Mouse (Mus musculus): ENCODE measurements around the gene Lrp2. TPM values are rescaled to one million over a fixed set of nuclear protein-coding genes. Genes with fewer than 3 reads are reported as not detected.

Gene Lrp2
- polyA plus RNA-seq, 1 experiment: 13.6 TPM

DNA sequence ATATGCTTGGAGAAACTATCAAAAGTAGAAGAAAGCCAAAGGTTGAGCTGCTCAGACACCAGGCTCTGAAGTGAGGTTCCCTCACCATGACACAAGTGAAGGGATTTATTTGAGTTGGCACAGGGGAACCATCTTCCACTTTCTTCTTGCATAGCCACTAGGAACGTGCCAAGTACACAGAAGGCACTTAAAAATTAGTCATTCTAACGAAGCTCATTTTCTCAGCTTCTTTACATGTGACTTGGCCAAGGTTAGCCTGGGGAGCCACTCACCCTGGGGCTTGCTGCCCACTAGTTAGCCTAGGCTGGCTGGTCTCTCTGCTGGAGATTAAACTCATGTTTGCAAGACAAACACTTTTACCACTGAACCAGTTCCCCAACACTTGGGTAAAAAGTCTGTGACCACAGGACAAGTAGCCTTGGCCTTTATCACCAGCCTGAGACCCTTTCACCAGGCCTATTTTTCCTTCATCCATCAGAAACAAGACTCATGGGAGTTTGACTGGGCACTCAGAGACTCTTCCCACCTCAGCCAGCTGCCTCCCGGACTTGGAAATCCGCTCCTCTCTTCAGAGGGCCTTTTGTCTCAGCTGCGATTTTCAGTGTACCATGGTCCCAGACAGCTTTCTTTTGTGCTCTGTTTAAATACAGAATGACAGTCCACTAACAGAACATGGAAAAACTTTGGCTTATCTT lies 12.7 kb downstream of the Lrp2 start:
- no peak for TF ChIP-seq POLR2A (IDR thresholded peaks at IDR 0.05; ENCODE audit: borderline replicate concordance, extremely low read depth, low read depth, low read length)
- TF ChIP-seq CTCF (IDR thresholded peaks at IDR 0.05; ENCODE audit: insufficient read depth, low read length): no peak
- no peaks in the 10 kb centered on the region for H3K4me1 ChIP-seq (ENCODE audit: control insufficient read depth, insufficient read depth, low read length)
- no peak overlapping the region for H3K4me3 ChIP-seq (replicated peaks; ENCODE audit: extremely low read depth, low read depth, low read length)
- DNase-seq: peak; percentile 12
- WGBS: 73% methylated on average over 5 of the region's 5 CpGs

DNA sequence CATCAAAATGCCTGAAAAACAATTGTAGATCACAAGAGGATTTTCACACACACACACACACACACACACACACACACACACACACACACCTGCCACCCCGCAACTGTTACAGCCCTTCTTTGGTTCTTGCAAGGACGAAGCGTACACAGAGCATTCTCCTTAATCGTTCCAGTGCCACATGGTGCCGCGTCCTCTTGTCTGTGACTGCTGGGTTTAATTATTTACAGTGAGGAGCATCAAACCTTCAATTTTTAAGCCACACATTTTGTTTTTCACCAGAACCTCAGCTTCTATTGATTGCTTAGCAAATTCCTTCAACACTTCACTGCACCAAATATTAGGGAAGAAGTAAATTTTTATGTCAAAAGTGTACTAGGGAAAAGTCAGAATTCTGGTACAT lies 15.3 kb downstream of the Lrp2 start:
- no peaks in the 10 kb centered on the region for H3K4me1 ChIP-seq (ENCODE audit: control insufficient read depth, insufficient read depth, low read length)
- no peak overlapping the region for H3K4me3 ChIP-seq (replicated peaks; ENCODE audit: extremely low read depth, low read depth, low read length)
- TF ChIP-seq CTCF (IDR thresholded peaks at IDR 0.05; ENCODE audit: insufficient read depth, low read length) (no peak), POLR2A (IDR thresholded peaks at IDR 0.05; ENCODE audit: borderline replicate concordance, extremely low read depth, low read depth, low read length) (no peak)
- DNase-seq: no peak
- 81% methylated on average over 6 of the region's 6 CpGs for WGBS

DNA sequence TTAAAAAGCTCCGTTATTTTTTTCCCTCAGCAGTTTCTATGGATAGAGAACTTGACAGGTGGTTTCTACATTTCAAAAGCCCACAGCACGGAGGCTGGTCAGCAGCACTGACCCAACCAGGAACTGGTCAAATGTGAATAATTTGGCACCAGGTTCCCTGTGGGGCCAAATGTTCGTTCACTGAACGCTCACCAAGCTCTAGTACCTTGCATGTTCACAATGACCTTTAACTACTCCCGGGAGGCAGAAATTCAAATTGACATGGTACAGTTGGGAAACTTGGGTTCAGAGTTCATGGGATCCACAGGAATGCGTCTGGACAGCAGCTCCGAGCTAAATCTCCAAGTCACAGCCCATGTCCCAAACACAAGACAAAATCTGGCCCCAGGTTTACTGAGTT lies 19.6 kb downstream of the Lrp2 start:
- TF ChIP-seq POLR2A (IDR thresholded peaks at IDR 0.05; ENCODE audit: borderline replicate concordance, extremely low read depth, low read depth, low read length) (no peak), CTCF (IDR thresholded peaks at IDR 0.05; ENCODE audit: insufficient read depth, low read length) (no peak)
- DNase-seq: no peak
- Histone ChIP-seq H3K4me1 (ENCODE audit: control insufficient read depth, insufficient read depth, low read length) (no peaks in the 10 kb centered on the region), H3K4me3 (replicated peaks; ENCODE audit: extremely low read depth, low read depth, low read length) (no peak overlapping the region)
- WGBS: 73% methylated on average over 7 of the region's 7 CpGs

- H3K4me3 ChIP-seq (replicated peaks; ENCODE audit: extremely low read depth, low read depth, low read length): no peak overlapping the region
- DNase-seq: no peak
- WGBS: 61% methylated on average over 6 of the region's 6 CpGs
- no peaks in the 10 kb centered on the region for H3K4me1 ChIP-seq (ENCODE audit: control insufficient read depth, insufficient read depth, low read length)
- TF ChIP-seq POLR2A (IDR thresholded peaks at IDR 0.05; ENCODE audit: borderline replicate concordance, extremely low read depth, low read depth, low read length): no peak
- TF ChIP-seq CTCF (IDR thresholded peaks at IDR 0.05; ENCODE audit: insufficient read depth, low read length): no peak
Observed at GRCm38 (mm10) chr2:69563492-69563891, 22.4 kb downstream of the Lrp2 start.

- TF ChIP-seq POLR2A (IDR thresholded peaks at IDR 0.05; ENCODE audit: borderline replicate concordance, extremely low read depth, low read depth, low read length) (no peak), CTCF (IDR thresholded peaks at IDR 0.05; ENCODE audit: insufficient read depth, low read length) (no peak)
- no peak for DNase-seq
- Histone ChIP-seq H3K4me1 (ENCODE audit: control insufficient read depth, insufficient read depth, low read length) (no peaks in the 10 kb centered on the region), H3K4me3 (replicated peaks; ENCODE audit: extremely low read depth, low read depth, low read length) (no peak overlapping the region)
- 45% methylated on average over 5 of the region's 5 CpGs for WGBS
Observed at GRCm38 (mm10) chr2:69562761-69563160, 23.1 kb downstream of the Lrp2 start.

- 76% methylated on average over 4 of the region's 4 CpGs for WGBS
- TF ChIP-seq POLR2A (IDR thresholded peaks at IDR 0.05; ENCODE audit: borderline replicate concordance, extremely low read depth, low read depth, low read length) (no peak), CTCF (IDR thresholded peaks at IDR 0.05; ENCODE audit: insufficient read depth, low read length) (no peak)
Observed at GRCm38 (mm10) chr2:69560221-69560620, 25.6 kb downstream of the Lrp2 start.

DNA sequence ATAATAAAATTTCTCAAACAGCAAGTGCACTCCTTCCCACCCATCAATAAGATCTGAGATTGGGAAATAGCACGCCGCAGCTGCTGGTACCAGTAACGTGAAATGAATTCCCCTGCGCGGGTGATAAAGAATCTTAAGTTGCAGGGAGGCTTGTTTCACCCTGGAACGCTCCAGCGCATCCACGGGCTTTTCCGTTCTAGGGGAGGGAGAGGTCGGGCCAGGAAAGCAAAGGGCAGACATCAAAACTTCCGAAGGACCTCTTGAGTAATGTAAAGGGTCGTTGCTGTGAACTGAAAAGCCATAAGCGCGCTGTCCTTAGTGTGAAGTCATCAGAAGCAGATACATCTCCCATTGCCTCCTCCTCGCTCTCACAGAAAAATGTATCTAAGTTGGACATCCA lies 26.5 kb downstream of the Lrp2 start:
- no peak for TF ChIP-seq CTCF (IDR thresholded peaks at IDR 0.05; ENCODE audit: insufficient read depth, low read length)
- no peak for TF ChIP-seq POLR2A (IDR thresholded peaks at IDR 0.05; ENCODE audit: borderline replicate concordance, extremely low read depth, low read depth, low read length)
- 45% methylated on average over 15 of the region's 15 CpGs for WGBS
- no peak for DNase-seq
- Histone ChIP-seq H3K4me3 (replicated peaks; ENCODE audit: extremely low read depth, low read depth, low read length) (no peak overlapping the region), H3K4me1 (ENCODE audit: control insufficient read depth, insufficient read depth, low read length) (no peaks in the 10 kb centered on the region)

More at GRCm38 (mm10) chr2:69560221-69560620, 25.6 kb downstream of the Lrp2 start:
- Histone ChIP-seq H3K4me1 (ENCODE audit: control insufficient read depth, insufficient read depth, low read length) (no peaks in the 10 kb centered on the region), H3K4me3 (replicated peaks; ENCODE audit: extremely low read depth, low read depth, low read length) (no peak overlapping the region)
- no peak for DNase-seq

DNA sequence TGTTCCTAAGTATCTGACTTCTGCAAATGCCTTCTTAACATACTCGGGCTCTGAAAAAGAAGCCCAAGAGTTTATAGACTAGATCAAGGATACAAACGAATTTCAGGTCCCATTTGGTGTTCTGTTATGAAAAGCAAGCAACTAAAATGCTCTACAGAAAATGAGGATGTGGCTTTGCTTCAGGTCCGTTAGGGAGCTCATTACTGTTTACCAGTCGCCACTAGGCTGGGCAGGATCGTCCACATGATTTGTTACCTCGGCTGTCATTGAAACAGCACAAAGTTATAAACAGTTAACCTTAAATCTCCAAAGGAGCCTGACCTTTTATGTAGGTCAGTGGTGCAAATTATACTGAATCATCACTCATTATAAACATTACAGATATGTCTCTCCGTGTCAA lies 29.2 kb downstream of the Lrp2 start:
- TF ChIP-seq POLR2A (IDR thresholded peaks at IDR 0.05; ENCODE audit: borderline replicate concordance, extremely low read depth, low read depth, low read length) (no peak), CTCF (IDR thresholded peaks at IDR 0.05; ENCODE audit: insufficient read depth, low read length) (no peak)
- 29% methylated on average over 7 of the region's 7 CpGs for WGBS
- DNase-seq: no peak
- Histone ChIP-seq H3K4me1 (ENCODE audit: control insufficient read depth, insufficient read depth, low read length) (no peaks in the 10 kb centered on the region), H3K4me3 (replicated peaks; ENCODE audit: extremely low read depth, low read depth, low read length) (no peak overlapping the region)

GRCm38 (mm10) chr2:69551639-69552038 lies 34.2 kb downstream of the Lrp2 start:
- no peak for TF ChIP-seq CTCF (IDR thresholded peaks at IDR 0.05; ENCODE audit: insufficient read depth, low read length)
- TF ChIP-seq POLR2A (IDR thresholded peaks at IDR 0.05; ENCODE audit: borderline replicate concordance, extremely low read depth, low read depth, low read length): no peak
- 60% methylated on average over 5 of the region's 5 CpGs for whole genome bisulfite sequencing
- no peak for DNase-seq
- Histone ChIP-seq H3K4me1 (ENCODE audit: control insufficient read depth, insufficient read depth, low read length) (no peaks in the 10 kb centered on the region), H3K4me3 (replicated peaks; ENCODE audit: extremely low read depth, low read depth, low read length) (no peak overlapping the region)

- TF ChIP-seq POLR2A (IDR thresholded peaks at IDR 0.05; ENCODE audit: borderline replicate concordance, extremely low read depth, low read depth, low read length): no peak
- TF ChIP-seq CTCF (IDR thresholded peaks at IDR 0.05; ENCODE audit: insufficient read depth, low read length): no peak
- H3K4me1 ChIP-seq (ENCODE audit: control insufficient read depth, insufficient read depth, low read length): no peaks in the 10 kb centered on the region
- H3K4me3 ChIP-seq (replicated peaks; ENCODE audit: extremely low read depth, low read depth, low read length): no peak overlapping the region
- DNase-seq: no peak
- WGBS: 65% methylated on average over 11 of the region's 11 CpGs
Observed at GRCm38 (mm10) chr2:69546823-69547222, 39.0 kb downstream of the Lrp2 start.

All from lung, adult 2 months (tissue).